Mouse (Mus musculus) hindbrain, embryonic 12.5 days (tissue): ENCODE data around the gene Rhoq. TPM values are rescaled to one million over a fixed set of nuclear protein-coding genes. Genes with fewer than 3 reads are reported as not detected.

ENCODE experiments used
- ATAC-seq: fragments of 200-750 bp; cut with Nextera tagmentation; 2 replicates; pipeline ENCODE4 v1.8.0; 2017; ENCODE audit warnings: moderate TSS enrichment; ENCODE audit not compliant: low FRiP score
- H3K27ac ChIP-seq: fragments of 300-500 bp; sonication (generic); 2 replicates; pipeline ENCODE4 v1.5.1; 2016; ENCODE audit warnings: mild to moderate bottlenecking
- H3K27me3 ChIP-seq: fragments of 300-500 bp; sonication (generic); 2 replicates; pipeline ENCODE4 v1.6.1; 2016; ENCODE audit warnings: mild to moderate bottlenecking
- H3K36me3 ChIP-seq: fragments of 300-500 bp; sonication (generic); 2 replicates; pipeline ENCODE4 v1.6.1; 2016; ENCODE audit warnings: mild to moderate bottlenecking
- H3K4me1 ChIP-seq: fragments of 300-500 bp; sonication (generic); 2 replicates; pipeline ENCODE4 v1.6.1; 2016
- H3K4me2 ChIP-seq: fragments of 300-500 bp; sonication (generic); replicated peaks from 2 replicates; pipeline ENCODE4 v1.6.1; 2016; ENCODE audit warnings: mild to moderate bottlenecking
- H3K4me3 ChIP-seq: fragments of 300-500 bp; sonication (generic); 2 replicates; pipeline ENCODE4 v1.5.1; 2016; ENCODE audit warnings: mild to moderate bottlenecking
- H3K9ac ChIP-seq: fragments of 300-500 bp; sonication (generic); 2 replicates; pipeline ENCODE4 v1.6.1; 2016; ENCODE audit warnings: mild to moderate bottlenecking, moderate library complexity
- H3K9me3 ChIP-seq: fragments of 300-500 bp; sonication (generic); replicated peaks from 2 replicates; pipeline ENCODE4 v1.6.1; 2016; ENCODE audit warnings: mild to moderate bottlenecking
- whole genome bisulfite sequencing: fragments of 180-500 bp; shearing (Covaris S2); methylation state at CpG from one replicate; pipeline ENCODE4 v1.1.7; 2016; 5-methylcytosine and 5-hydroxymethylcytosine counted together
- polyA plus RNA-seq: library from polyadenylated mRNA; unstranded; fragments of >200 nt; fragmentation: Nextera tagmentation; extraction: Ambion mirVana; gene quantifications from 2 replicates; pipeline ENCODE4 v1.2.1, GENCODE M21; 2016

The Rhoq gene
- polyA plus RNA-seq, 1 experiment from 2014 or later, result 16.3 TPM

GRCm38 (mm10) chr17:86938683-86939082, 24.2 kb upstream of the Rhoq start:
- 55% methylated on average over 7 of the region's 7 CpGs for WGBS
- Histone ChIP-seq H3K4me2 (no peak overlapping the region), H3K27ac (no peak overlapping the region), H3K27me3 (peaks cover 3% of the 10 kb centered on the region; the same call in 1 of the 2 replicates), H3K4me3 (no peak overlapping the region), H3K4me1 (peaks cover 8% of the 10 kb centered on the region; the same call in 1 of the 2 replicates), H3K9me3 (no peaks in the 10 kb centered on the region), H3K36me3 (no peaks in the 10 kb centered on the region), H3K9ac (no peak overlapping the region)
- ATAC-seq, result no peak

- H3K27ac ChIP-seq, result no peak overlapping the region
- peaks cover 8% of the 10 kb centered on the region; the same call in 1 of the 2 replicates for H3K4me1 ChIP-seq
- peaks cover 6% of the 10 kb centered on the region; the same call in 1 of the 2 replicates for H3K27me3 ChIP-seq
- no peak overlapping the region for H3K4me3 ChIP-seq
- WGBS, result 74% methylated on average over 6 of the region's 6 CpGs
- no peak overlapping the region for H3K4me2 ChIP-seq
- no peaks in the 10 kb centered on the region for H3K9me3 ChIP-seq
- H3K36me3 ChIP-seq, result no peaks in the 10 kb centered on the region
- H3K9ac ChIP-seq, result no peak overlapping the region
- ATAC-seq, result no peak
These were observed 20.8 kb upstream of the Rhoq start for GRCm38 (mm10) chr17:86942112-86942511.

GRCm38 (mm10) chr17:86943158-86943557, 19.7 kb upstream of the Rhoq start:
- ATAC-seq, result no peak
- Histone ChIP-seq H3K27me3 (peaks cover 6% of the 10 kb centered on the region; the same call in 1 of the 2 replicates), H3K9ac (no peak overlapping the region), H3K9me3 (no peaks in the 10 kb centered on the region), H3K4me1 (peaks cover 5% of the 10 kb centered on the region), H3K36me3 (no peaks in the 10 kb centered on the region), H3K4me2 (no peak overlapping the region), H3K4me3 (no peak overlapping the region), H3K27ac (no peak overlapping the region)
- WGBS, result 88% methylated on average over 6 of the region's 6 CpGs

- Histone ChIP-seq H3K4me1 (peaks cover 5% of the 10 kb centered on the region; the same call in 1 of the 2 replicates), H3K27ac (no peak overlapping the region), H3K4me3 (no peak overlapping the region), H3K27me3 (peaks cover 6% of the 10 kb centered on the region; the same call in 1 of the 2 replicates), H3K4me2 (no peak overlapping the region), H3K9ac (no peak overlapping the region), H3K9me3 (no peaks in the 10 kb centered on the region), H3K36me3 (no peaks in the 10 kb centered on the region)
- 40% methylated on average over 4 of the region's 4 CpGs for WGBS
- no peak for ATAC-seq
These were observed 16.8 kb upstream of the Rhoq start for GRCm38 (mm10) chr17:86946078-86946477.

- Histone ChIP-seq H3K4me1 (peaks cover 5% of the 10 kb centered on the region; the same call in 1 of the 2 replicates), H3K9me3 (no peaks in the 10 kb centered on the region), H3K4me3 (no peak within 1 kb of the TSS), H3K9ac (no peak within 1 kb of the TSS), H3K4me2 (no peak within 1 kb of the TSS), H3K27ac (no peak within 1 kb of the TSS), H3K27me3 (peaks cover 6% of the 10 kb centered on the region; the same call in 1 of the 2 replicates), H3K36me3 (no peaks in the 10 kb centered on the region)
- ATAC-seq, result peak; percentile 48; the same call in 1 of the 2 replicates
- WGBS, result 74% methylated on average over 28 of the region's 28 CpGs
These were observed 14.8 kb upstream of the Rhoq start, which contains the start of gene Atp6v1e2 for GRCm38 (mm10) chr17:86947840-86948796. Gene Atp6v1e2 (minus strand): TSS chr17:86947897.

- Histone ChIP-seq H3K36me3 (no peaks in the 10 kb centered on the region), H3K4me3 (no peak overlapping the region), H3K4me2 (no peak overlapping the region), H3K9ac (no peak overlapping the region), H3K9me3 (no peaks in the 10 kb centered on the region), H3K4me1 (peaks cover 5% of the 10 kb centered on the region; the same call in 1 of the 2 replicates), H3K27ac (no peak overlapping the region), H3K27me3 (peaks cover 2% of the 10 kb centered on the region; the same call in 1 of the 2 replicates)
- ATAC-seq, result no peak
- 88% methylated on average over 6 of the region's 6 CpGs for WGBS
These were observed 14.1 kb upstream of the Rhoq start for GRCm38 (mm10) chr17:86948801-86949200.

- no peak for ATAC-seq
These were observed 5.6 kb upstream of the Rhoq start for GRCm38 (mm10) chr17:86957239-86957638.

GRCm38 (mm10) chr17:86957968-86958367, 4.9 kb upstream of the Rhoq start:
- no peak for ATAC-seq
- Histone ChIP-seq H3K36me3 (no peaks in the 10 kb centered on the region), H3K27ac (no peak overlapping the region), H3K9me3 (no peaks in the 10 kb centered on the region), H3K9ac (no peak overlapping the region), H3K27me3 (no peaks in the 10 kb centered on the region), H3K4me2 (no peak overlapping the region), H3K4me1 (peaks cover 12% of the 10 kb centered on the region), H3K4me3 (no peak overlapping the region)
- 83% methylated on average over 14 of the region's 14 CpGs for WGBS

More at GRCm38 (mm10) chr17:86957239-86957638, 5.6 kb upstream of the Rhoq start:
- Histone ChIP-seq H3K9ac (no peak overlapping the region), H3K27ac (no peak overlapping the region), H3K4me1 (peaks cover 12% of the 10 kb centered on the region), H3K9me3 (no peaks in the 10 kb centered on the region), H3K27me3 (no peaks in the 10 kb centered on the region), H3K4me3 (no peak overlapping the region), H3K36me3 (no peaks in the 10 kb centered on the region), H3K4me2 (no peak overlapping the region)
- 94% methylated on average over 5 of the region's 5 CpGs for WGBS

- no peaks in the 10 kb centered on the region for H3K36me3 ChIP-seq
- H3K4me3 ChIP-seq, result no peak overlapping the region
- H3K4me2 ChIP-seq, result no peak overlapping the region
These were observed 1.5 kb upstream of the Rhoq start for GRCm38 (mm10) chr17:86961301-86961841.

GRCm38 (mm10) chr17:86962297-86962893, 487 bp upstream of the Rhoq start:
- Histone ChIP-seq H3K4me2 (peak overlapping the region; percentile 90), H3K4me1 (peaks cover 36% of the 10 kb centered on the region), H3K36me3 (no peaks in the 10 kb centered on the region), H3K9ac (peak overlapping the region; percentile 89), H3K9me3 (no peaks in the 10 kb centered on the region), H3K27me3 (no peaks in the 10 kb centered on the region), H3K4me3 (peak overlapping the region; percentile 86), H3K27ac (peak overlapping the region; percentile 91)
- ATAC-seq, result peak; percentile 75
- WGBS, result under 1% methylated on average over 24 of the region's 24 CpGs

More at GRCm38 (mm10) chr17:86961301-86961841, 1.5 kb upstream of the Rhoq start:
- Histone ChIP-seq H3K27ac (no peak overlapping the region), H3K4me1 (peaks cover 36% of the 10 kb centered on the region), H3K9ac (no peak overlapping the region), H3K9me3 (no peaks in the 10 kb centered on the region), H3K27me3 (no peaks in the 10 kb centered on the region)
- no peak for ATAC-seq
- WGBS, result 65% methylated on average over 8 of the region's 8 CpGs

GRCm38 (mm10) chr17:86963586-86963902, 662 bp downstream of the Rhoq start:
- peak; percentile 58; the same call in 1 of the 2 replicates for ATAC-seq
- no peaks in the 10 kb centered on the region for H3K36me3 ChIP-seq
- peak overlapping the region; percentile 91 for H3K27ac ChIP-seq
- peak overlapping the region; percentile 89 for H3K9ac ChIP-seq
- peak overlapping the region; percentile 86 for H3K4me3 ChIP-seq
- H3K9me3 ChIP-seq, result no peaks in the 10 kb centered on the region
- peak overlapping the region; percentile 90 for H3K4me2 ChIP-seq
- 0% methylated on average over 23 of the region's 26 CpGs for WGBS
- peaks cover 36% of the 10 kb centered on the region for H3K4me1 ChIP-seq
- no peaks in the 10 kb centered on the region for H3K27me3 ChIP-seq

- peak overlapping the region; percentile 86 for H3K4me3 ChIP-seq
- peak overlapping the region; percentile 91; the same call in 1 of the 2 replicates for H3K27ac ChIP-seq
- no peaks in the 10 kb centered on the region for H3K36me3 ChIP-seq
- H3K4me2 ChIP-seq, result peak overlapping the region; percentile 90
- peak overlapping the region; percentile 89 for H3K9ac ChIP-seq
- ATAC-seq, result 0 out of 2 replicates have a peak, but pooled peaks have one; percentile 0
- H3K27me3 ChIP-seq, result no peaks in the 10 kb centered on the region
- WGBS, result 1% methylated on average over 5 of the region's 6 CpGs
- H3K4me1 ChIP-seq, result peaks cover 36% of the 10 kb centered on the region
- H3K9me3 ChIP-seq, result no peaks in the 10 kb centered on the region
These were observed 1.2 kb downstream of the Rhoq start for GRCm38 (mm10) chr17:86964041-86964440.
